ENCODE assay signal across 10 mouse cellular contexts in the genomic region with DNA sequence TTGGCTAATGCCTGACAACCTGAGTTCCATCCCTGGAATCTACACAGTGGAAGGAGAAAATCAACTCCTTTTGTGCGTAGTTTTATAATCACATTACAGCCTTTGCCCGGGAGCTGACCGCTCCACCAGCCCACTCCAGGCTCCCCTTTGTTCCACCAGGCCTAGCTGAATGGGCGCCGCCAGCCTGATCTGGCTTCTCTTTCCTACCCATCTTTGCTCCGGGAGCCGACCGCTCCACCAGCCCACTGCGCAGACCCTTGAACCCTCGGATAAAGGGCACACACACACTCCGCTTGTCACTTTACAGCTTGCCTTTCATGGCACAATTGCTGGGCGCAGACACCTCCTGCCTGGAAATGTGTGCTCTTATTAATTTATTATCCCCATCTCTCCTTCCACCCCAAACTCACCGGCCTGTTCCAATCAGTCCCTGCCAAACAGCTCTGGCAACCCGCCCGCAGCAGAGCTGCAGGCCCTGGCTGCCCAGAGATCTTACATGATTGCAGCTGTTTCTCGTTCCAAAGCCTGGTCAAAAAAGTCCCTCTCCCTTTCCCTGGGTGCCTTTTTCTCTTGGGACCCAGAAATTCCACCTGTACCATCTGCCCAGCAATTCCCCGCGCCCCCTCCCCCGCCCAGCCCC. TPM values are rescaled to one million over a fixed set of nuclear protein-coding genes. Genes with fewer than 3 reads are reported as not detected.
DNase-seq lines count a peak whose midpoint lies in the region; ATAC-seq and TF ChIP-seq lines count a peak whose summit lies in the region.
"Had no signal": no experiment of that assay in that cellular context is flagged by ENCODE, and none has a peak within 500 bp of the region (broad histone marks: within the 10 kb centered on the region; RNA-seq: fewer than 3 reads in every experiment).

No protein-coding gene starts in this region.

- intact Hi-C loops in gastrocnemius, adult 2 months (cut with DNase I): no loop called here

- no peak overlapping the region for H3K4me3 ChIP-seq in gastrocnemius, adult 2 months
- peak overlapping the region; percentile 73 for H3K4me3 ChIP-seq in ES-Bruce4 (ENCODE audit: low read depth, low read length)
- H3K4me3 ChIP-seq in forebrain, embryonic 10.5 days: no peak overlapping the region
- H3K4me3 ChIP-seq in heart, embryonic 11.5 days (ENCODE audit: low read depth, low read length): no peak overlapping the region

- TF ChIP-seq EP300 in ES-Bruce4 (IDR thresholded peaks at IDR 0.05; ENCODE audit: insufficient read depth, low read depth, low read length): no peak

- TF ChIP-seq POLR2A in ES-Bruce4 (IDR thresholded peaks at IDR 0.05; ENCODE audit: insufficient read depth, low read length): no peak

- H3K9ac ChIP-seq in ES-Bruce4 (ENCODE audit: low read depth, poor library complexity, severe bottlenecking): peak overlapping the region; percentile 52
- H3K9ac ChIP-seq in heart, embryonic 11.5 days (ENCODE audit: low read depth, low read length): no peak overlapping the region

- H3K36me3 ChIP-seq in ES-Bruce4 (ENCODE audit: control insufficient read depth, insufficient read depth, low read length, poor library complexity, severe bottlenecking): no peaks in the 10 kb centered on the region
- H3K36me3 ChIP-seq in forebrain, embryonic 10.5 days (replicated peaks): no peaks in the 10 kb centered on the region
- no peaks in the 10 kb centered on the region for H3K36me3 ChIP-seq in heart, embryonic 11.5 days (ENCODE audit: control insufficient read depth, insufficient read depth, low read length)

- no peak overlapping the region for H3K4me2 ChIP-seq in heart, embryonic 11.5 days

- H3K27me3 ChIP-seq in ES-Bruce4 (ENCODE audit: control insufficient read depth, insufficient read depth, low read length, poor library complexity, severe bottlenecking): no peaks in the 10 kb centered on the region
- H3K27me3 ChIP-seq in forebrain, embryonic 10.5 days (ENCODE audit: poor library complexity, severe bottlenecking): peaks cover 9% of the 10 kb centered on the region; the same call in 1 of the 2 replicates
- H3K27me3 ChIP-seq in heart, embryonic 11.5 days (ENCODE audit: control insufficient read depth, insufficient read depth, low read length): no peaks in the 10 kb centered on the region

- WGBS in forebrain, embryonic 10.5 days: 65% methylated on average over 19 of the region's 19 CpGs
- 85% methylated on average over 19 of the region's 19 CpGs for WGBS in heart, embryonic 11.5 days (ENCODE audit: insufficient replicate concordance)

- no peak for ATAC-seq in heart, embryonic 11.5 days (replicated peaks; ENCODE audit: insufficient number of reproducible peaks, low FRiP score, low TSS enrichment)

- 0 out of 2 replicates have a peak, but pooled peaks cover 2% of the 10 kb centered on the region for H3K9me3 ChIP-seq in ES-Bruce4 (replicated peaks; ENCODE audit: control insufficient read depth, insufficient read depth, low read length, poor library complexity, severe bottlenecking)
- no peaks in the 10 kb centered on the region for H3K9me3 ChIP-seq in forebrain, embryonic 10.5 days
- no peaks in the 10 kb centered on the region for H3K9me3 ChIP-seq in heart, embryonic 11.5 days (replicated peaks; ENCODE audit: control insufficient read depth, low read length)

- no peaks in the 10 kb centered on the region for H3K4me1 ChIP-seq in ES-Bruce4 (ENCODE audit: control insufficient read depth, insufficient read depth, low read length)
- peaks cover 17% of the 10 kb centered on the region for H3K4me1 ChIP-seq in forebrain, embryonic 10.5 days
- no peaks in the 10 kb centered on the region for H3K4me1 ChIP-seq in heart, embryonic 11.5 days (ENCODE audit: control insufficient read depth, insufficient read depth, low read length)

- no peak for TF ChIP-seq CTCF in gastrocnemius, adult 2 months (IDR thresholded peaks at IDR 0.05)
- TF ChIP-seq CTCF in ES-Bruce4 (IDR thresholded peaks at IDR 0.05; ENCODE audit: low read depth, low read length): no peak

- DNase-seq in gastrocnemius, adult 2 months: peak; percentile 58
- DNase-seq in gastrocnemius, adult 18-20 months (ENCODE audit: low spot score): no peak
- peak; percentile 30 for DNase-seq in forebrain, embryonic 10.5 days (ENCODE audit: extremely low spot score, low spot score)
- peak; percentile 58 to 75 for DNase-seq in layer of hippocampus, postnatal 14 days (ENCODE audit: low spot score in 2 of 2)
- DNase-seq in spleen, postnatal 14 days (ENCODE audit: low spot score in 2 of 2): no peak
- DNase-seq in left cerebral cortex, adult 11 months (ENCODE audit: low spot score): no peak

- no peak overlapping the region for H3K27ac ChIP-seq in gastrocnemius, adult 2 months
- H3K27ac ChIP-seq in ES-Bruce4 (ENCODE audit: insufficient read depth, low read length): no peak overlapping the region
- peak overlapping the region; percentile 66 for H3K27ac ChIP-seq in forebrain, embryonic 10.5 days
- no peak overlapping the region for H3K27ac ChIP-seq in heart, embryonic 11.5 days (ENCODE audit: low read depth, low read length)

RNA-seq across cellular contexts. Expression of gene Mc3r, which starts 33.9 kb away (rescaled TPM):
- total RNA-seq in gastrocnemius, adult 2 months (2021): not detected
- not detected for total RNA-seq in gastrocnemius, adult 18-20 months (2021)
- polyA plus RNA-seq in ES-Bruce4 (2011; ENCODE audit: insufficient read depth, insufficient read length, low read depth, missing spikeins): not detected in 2 replicates
- polyA plus RNA-seq in forebrain, embryonic 10.5 days (2016; fragmentation: Nextera tagmentation; extraction: Ambion mirVana): 0.10 TPM in 1 of 2 replicates, not detected in the other
- total RNA-seq in layer of hippocampus, postnatal 14 days (2021): under 1 TPM; 0.19 to 0.37 TPM
- 0.13 TPM in 1 of 2 replicates, not detected in the other for polyA plus RNA-seq in heart, embryonic 11.5 days (2014; fragmentation: Nextera tagmentation; extraction: Ambion mirVana)
- total RNA-seq: common myeloid progenitor, adult 5-6 weeks; heart, postnatal 14 days had no signal

Comparison
In these comparisons a context has a peak if more than half of its experiments do, and no peak if none do; other contexts are left out.
1. DNase-seq: peak in gastrocnemius, adult 2 months (single experiment), forebrain, embryonic 10.5 days (single experiment) and layer of hippocampus, postnatal 14 days (2 of 2); none in gastrocnemius, adult 18-20 months (single experiment), spleen, postnatal 14 days (0 of 2) and left cerebral cortex, adult 11 months (single experiment).